ENCODE assay signal across 8 mouse cellular contexts in the genomic region with DNA sequence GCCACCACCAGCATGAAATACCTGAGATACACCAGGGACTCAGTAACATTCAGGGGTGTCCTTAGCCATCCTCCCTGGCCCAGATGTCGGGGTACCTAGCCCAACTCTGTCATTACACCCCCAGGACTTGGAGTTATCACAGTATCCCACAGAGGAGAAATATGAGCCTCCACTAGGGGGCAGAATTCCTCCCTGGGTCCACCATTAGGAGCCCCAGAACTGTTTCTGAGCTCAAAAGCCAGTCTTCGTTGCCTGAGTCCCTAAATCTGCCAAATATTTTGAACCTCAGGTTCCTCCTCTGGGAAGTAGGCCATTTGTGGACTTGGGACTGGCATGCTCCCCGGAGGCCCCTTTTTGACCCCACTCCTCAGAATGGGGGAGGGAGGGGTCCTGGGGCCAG. TPM values are rescaled to one million over a fixed set of nuclear protein-coding genes. Genes with fewer than 3 reads are reported as not detected.
DNase-seq lines count a peak whose midpoint lies in the region; ATAC-seq and TF ChIP-seq lines count a peak whose summit lies in the region.

No protein-coding gene starts in this region.

- peak; percentile 26 for TF ChIP-seq RAD21 in MEL (IDR thresholded peaks at IDR 0.05; ENCODE audit: low read depth, low read length)

- no peak overlapping the region for H3K27ac ChIP-seq in MEL (ENCODE audit: control insufficient read depth, low read depth, low read length)
- H3K27ac ChIP-seq in lung, postnatal 0 days (ENCODE audit: low read length): 0 out of 2 replicates have a peak overlapping the region, but pooled peaks have one; percentile 6

- H3K4me1 ChIP-seq in MEL (ENCODE audit: control insufficient read depth in 1 of 2, insufficient read depth in 2 of 2, low read length in 2 of 2): peaks cover 0 to 3% of the 10 kb centered on the region in 2 experiments; a peak in 1 of 4 replicates
- no peaks in the 10 kb centered on the region for H3K4me1 ChIP-seq in lung, postnatal 0 days (ENCODE audit: insufficient read depth, low read depth, low read length)

- H3K36me3 ChIP-seq in MEL (ENCODE audit: control insufficient read depth in 1 of 2, insufficient read depth in 2 of 2, low read length in 2 of 2): no peaks in the 10 kb centered on the region
- no peaks in the 10 kb centered on the region for H3K36me3 ChIP-seq in lung, postnatal 0 days (ENCODE audit: insufficient read depth, low read length)

- no peak overlapping the region for H3K9ac ChIP-seq in MEL (ENCODE audit: control insufficient read depth, low read depth, low read length, poor library complexity, severe bottlenecking)
- no peak overlapping the region for H3K9ac ChIP-seq in lung, postnatal 0 days (replicated peaks; ENCODE audit: low read depth)

- H3K4me2 ChIP-seq in lung, postnatal 0 days (replicated peaks; ENCODE audit: low read depth, low read length): no peak overlapping the region

- WGBS in lung, postnatal 0 days: 44% methylated on average over 3 of the region's 3 CpGs

- no peaks in the 10 kb centered on the region for H3K9me3 ChIP-seq in MEL (replicated peaks; ENCODE audit: insufficient read depth, low read length)
- no peaks in the 10 kb centered on the region for H3K9me3 ChIP-seq in lung, postnatal 0 days (ENCODE audit: low read length)

- no peaks in the 10 kb centered on the region for H3K79me2 ChIP-seq in MEL (ENCODE audit: control insufficient read depth, insufficient read depth, low read length, poor library complexity)

- TF ChIP-seq EP300 in MEL (IDR thresholded peaks at IDR 0.05; ENCODE audit: low read depth in 1 of 2, low read length in 2 of 2): no peak
- TF ChIP-seq EP300 in lung, postnatal 0 days (IDR thresholded peaks at IDR 0.05): no peak

- intact Hi-C loops in left cerebral cortex, postnatal 25 days (cut with DNase I): no loop called here

- no peak for TF ChIP-seq POLR2A in MEL (IDR thresholded peaks at IDR 0.05; ENCODE audit: control insufficient read depth in 1 of 2, insufficient read depth in 1 of 2, low read depth in 1 of 2, low read length in 2 of 2, poor library complexity in 1 of 2)

- ATAC-seq in granulocyte monocyte progenitor cell, adult 5-6 weeks (replicated peaks; ENCODE audit: poor library complexity, severe bottlenecking): peak; percentile 46; the same call in 1 of the 2 replicates
- ATAC-seq in lung, postnatal 0 days: peak; percentile 73

- no peak overlapping the region for H3K4me3 ChIP-seq in MEL (ENCODE audit: control insufficient read depth in 1 of 2, insufficient read depth in 1 of 2, low read depth in 2 of 2, low read length in 2 of 2)
- H3K4me3 ChIP-seq in lung, postnatal 0 days (ENCODE audit: low read depth, low read length): no peak overlapping the region

- no peaks in the 10 kb centered on the region for H3K27me3 ChIP-seq in MEL (ENCODE audit: control insufficient read depth in 1 of 2, insufficient read depth in 2 of 2, low read length in 2 of 2)
- H3K27me3 ChIP-seq in lung, postnatal 0 days (replicated peaks; ENCODE audit: insufficient read depth, low read length): no peaks in the 10 kb centered on the region

- peak; percentile 28 to 39 for DNase-seq in cerebellum, postnatal 36 days
- no peak for DNase-seq in cerebellum, adult 11 months
- peak; percentile 45 to 46 for DNase-seq in left cerebral cortex, postnatal 25 days (ENCODE audit: low spot score in 2 of 2)
- DNase-seq in left cerebral cortex, adult 11 months (ENCODE audit: low spot score): no peak
- peak; percentile 69 for DNase-seq in MEL (ENCODE audit: low read depth, low spot score)
- DNase-seq in lung, postnatal 0 days (ENCODE audit: low spot score): peak; percentile 73
- DNase-seq in urinary bladder, adult 2 months (ENCODE audit: low spot score): no peak

- peak; percentile 69 to 89 (median 72) for TF ChIP-seq CTCF in MEL (IDR thresholded peaks at IDR 0.05 in 2 of 3, conservative IDR thresholded peaks at IDR 0.05 in 1 of 3; ENCODE audit: control insufficient read depth in 1 of 3, insufficient read depth in 1 of 3, low read depth in 2 of 3, low read length in 3 of 3, poor library complexity in 1 of 3, severe bottlenecking in 1 of 3)
- TF ChIP-seq CTCF in lung, postnatal 0 days (IDR thresholded peaks at IDR 0.05): peak; percentile 80

TF ChIP-seq in MEL, 35 proteins besides CTCF, POLR2A, EP300 and RAD21:
- TF ChIP-seq SMC3 (IDR thresholded peaks at IDR 0.05; ENCODE audit: low read depth, low read length) (peak; percentile 33), POLR2AphosphoS2 (IDR thresholded peaks at IDR 0.05; ENCODE audit: low read length) (no peak)

RNA-seq across cellular contexts. Expression of a gene that starts 15.1 kb away (rescaled TPM):
- total RNA-seq in left cerebral cortex, postnatal 25 days (2021): 1 to 10 TPM; 8.9 to 9.9 TPM
- 160 and 189 TPM in 2 replicates for total RNA-seq in MEL (2012; rRNA removed)
- polyA plus RNA-seq in MEL (2012; ENCODE audit: insufficient read depth in 1 of 2, insufficient read length in 2 of 2, low read depth in 1 of 2, low replicate concordance in 2 of 2, missing spikeins in 1 of 2): 100 to 1,000 TPM in 1 of 2 experiments, not detected in 1; 145 TPM
- total RNA-seq in granulocyte monocyte progenitor cell, adult 5-6 weeks (2014; fragmentation: Nextera tagmentation): 82.9 and 89.7 TPM in 2 replicates
- total RNA-seq in granulocyte monocyte progenitor cell, adult 5-6 weeks (2017): 145 and 160 TPM in 2 replicates
- polyA plus RNA-seq in lung, postnatal 0 days (2015; fragmentation: Nextera tagmentation; extraction: Ambion mirVana): 18.0 and 18.7 TPM in 2 replicates
- polyA plus RNA-seq in urinary bladder, adult 2 months (2012; rRNA removed): 5.9 and 7.0 TPM in 2 replicates

RNA-seq across cellular contexts. Expression of a gene that starts 15.3 kb away (rescaled TPM):
- total RNA-seq in left cerebral cortex, postnatal 25 days (2021): 10 to 100 TPM; 70.0 to 76.0 TPM
- total RNA-seq in MEL (2012; rRNA removed): 322 and 354 TPM in 2 replicates
- 100 to 1,000 TPM in 1 of 2 experiments, not detected in 1; 337 TPM for polyA plus RNA-seq in MEL (2012; ENCODE audit: insufficient read depth in 1 of 2, insufficient read length in 2 of 2, low read depth in 1 of 2, low replicate concordance in 2 of 2, missing spikeins in 1 of 2)
- total RNA-seq in granulocyte monocyte progenitor cell, adult 5-6 weeks (2014; fragmentation: Nextera tagmentation): 356 and 442 TPM in 2 replicates
- total RNA-seq in granulocyte monocyte progenitor cell, adult 5-6 weeks (2017): 191 and 246 TPM in 2 replicates
- 362 and 394 TPM in 2 replicates for polyA plus RNA-seq in lung, postnatal 0 days (2015; fragmentation: Nextera tagmentation; extraction: Ambion mirVana)
- polyA plus RNA-seq in urinary bladder, adult 2 months (2012; rRNA removed): 77.0 and 87.9 TPM in 2 replicates

RNA-seq across cellular contexts. Expression of a gene that starts 21.4 kb away (rescaled TPM):
- total RNA-seq in left cerebral cortex, postnatal 25 days (2021): 10 to 100 TPM; 12.2 to 16.1 TPM
- 0.20 and 0.23 TPM in 2 replicates for total RNA-seq in MEL (2012; rRNA removed)
- polyA plus RNA-seq in MEL (2012; ENCODE audit: insufficient read depth in 1 of 2, insufficient read length in 2 of 2, low read depth in 1 of 2, low replicate concordance in 2 of 2, missing spikeins in 1 of 2): 1 to 10 TPM in 1 of 2 experiments, not detected in 1; 2.7 TPM
- not detected in 2 replicates for total RNA-seq in granulocyte monocyte progenitor cell, adult 5-6 weeks (2014; fragmentation: Nextera tagmentation)
- total RNA-seq in granulocyte monocyte progenitor cell, adult 5-6 weeks (2017): not detected in 2 replicates
- 5.0 and 5.9 TPM in 2 replicates for polyA plus RNA-seq in lung, postnatal 0 days (2015; fragmentation: Nextera tagmentation; extraction: Ambion mirVana)
- 3.8 and 4.3 TPM in 2 replicates for polyA plus RNA-seq in urinary bladder, adult 2 months (2012; rRNA removed)

RNA-seq across cellular contexts. Expression of a gene that starts 36.4 kb away (rescaled TPM):
- 100 to 1,000 TPM; 180 to 188 TPM for total RNA-seq in left cerebral cortex, postnatal 25 days (2021)
- total RNA-seq in MEL (2012; rRNA removed): 36.7 and 38.1 TPM in 2 replicates
- polyA plus RNA-seq in MEL (2012; ENCODE audit: insufficient read depth in 1 of 2, insufficient read length in 2 of 2, low read depth in 1 of 2, low replicate concordance in 2 of 2, missing spikeins in 1 of 2): 10 to 100 TPM in 1 of 2 experiments, not detected in 1; 69.7 TPM
- 11.3 and 14.5 TPM in 2 replicates for total RNA-seq in granulocyte monocyte progenitor cell, adult 5-6 weeks (2014; fragmentation: Nextera tagmentation)
- total RNA-seq in granulocyte monocyte progenitor cell, adult 5-6 weeks (2017): 9.7 and 18.5 TPM in 2 replicates
- polyA plus RNA-seq in lung, postnatal 0 days (2015; fragmentation: Nextera tagmentation; extraction: Ambion mirVana): 44.5 and 48.8 TPM in 2 replicates
- polyA plus RNA-seq in urinary bladder, adult 2 months (2012; rRNA removed): 75.3 and 95.1 TPM in 2 replicates

Comparison
In these comparisons a context has a peak if more than half of its experiments do, and no peak if none do; other contexts are left out.
1. DNase-seq: peak in cerebellum, postnatal 36 days (2 of 2), left cerebral cortex, postnatal 25 days (2 of 2), MEL (single experiment) and lung, postnatal 0 days (single experiment); none in cerebellum, adult 11 months (single experiment), left cerebral cortex, adult 11 months (single experiment) and urinary bladder, adult 2 months (single experiment).
2. RNA of a gene that starts 15.1 kb away (total RNA-seq): 160 to 189 TPM in MEL and 82.9 to 160 TPM in granulocyte monocyte progenitor cell, adult 5-6 weeks; 8.9 to 9.9 TPM in left cerebral cortex, postnatal 25 days; every median in the first group is over 4 times any median in the second.
3. RNA of a gene that starts 21.4 kb away (total RNA-seq): 12.2 to 16.1 TPM in left cerebral cortex, postnatal 25 days; 0.20 to 0.23 TPM in MEL and not detected in granulocyte monocyte progenitor cell, adult 5-6 weeks; every median in the first group is over 10 times any median in the second.